Mouse (Mus musculus) neural tube, embryonic 13.5 days (tissue): Measurements from ENCODE around the gene Txlna. TPM values are rescaled to one million over a fixed set of nuclear protein-coding genes. Genes with fewer than 3 reads are reported as not detected.

Experiments used
- ATAC-seq: fragments of 200-750 bp; cut with Nextera tagmentation; 2 replicates; pipeline ENCODE4 v1.8.0; 2017; ENCODE audit warnings: low read depth, mild to moderate bottlenecking, moderate TSS enrichment, moderate library complexity
- H3K27ac ChIP-seq: fragments of 300-500 bp; sonication (generic); replicated peaks from 2 replicates; pipeline ENCODE4 v1.5.1; 2015; ENCODE audit warnings: moderate library complexity, mild to moderate bottlenecking, inconsistent platforms
- H3K27me3 ChIP-seq: fragments of 300-500 bp; sonication (generic); 2 replicates; pipeline ENCODE4 v1.6.1; 2015; ENCODE audit warnings: mild to moderate bottlenecking, inconsistent platforms
- H3K36me3 ChIP-seq: fragments of 300-500 bp; sonication (generic); 2 replicates; pipeline ENCODE4 v1.6.1; 2015; ENCODE audit warnings: mild to moderate bottlenecking, inconsistent platforms
- H3K4me1 ChIP-seq: fragments of 300-500 bp; sonication (generic); replicated peaks from 2 replicates; pipeline ENCODE4 v1.6.1; 2015; ENCODE audit warnings: inconsistent platforms
- H3K4me2 ChIP-seq: fragments of 300-500 bp; sonication (generic); 2 replicates; pipeline ENCODE4 v1.6.1; 2015; ENCODE audit warnings: inconsistent platforms, mild to moderate bottlenecking, moderate library complexity
- H3K4me3 ChIP-seq: fragments of 300-500 bp; sonication (generic); 2 replicates; pipeline ENCODE4 v1.5.1; 2015; ENCODE audit warnings: mild to moderate bottlenecking, inconsistent platforms
- H3K9ac ChIP-seq: fragments of 300-500 bp; sonication (generic); 2 replicates; pipeline ENCODE4 v1.6.1; 2015; ENCODE audit warnings: moderate library complexity, mild to moderate bottlenecking, inconsistent platforms
- H3K9me3 ChIP-seq: fragments of 300-500 bp; sonication (generic); 2 replicates; pipeline ENCODE4 v1.6.1; 2016; ENCODE audit warnings: inconsistent platforms
- WGBS: fragments of 180-500 bp; shearing (Covaris S2); methylation state at CpG from one replicate; pipeline ENCODE4 v1.1.7; 2015; 5-methylcytosine and 5-hydroxymethylcytosine counted together
- polyA plus RNA-seq: library from polyadenylated mRNA; unstranded; fragments of >200 nt; fragmentation: Nextera tagmentation; extraction: Ambion mirVana; gene quantifications from 2 replicates; pipeline ENCODE4 v1.2.1, GENCODE M21; 2015

The Txlna gene
- polyA plus RNA-seq, 1 experiment from 2014 or later = 47.6 TPM

- ATAC-seq = no peak
- Histone ChIP-seq H3K9ac (0 out of 2 replicates have a peak within 1 kb of the TSS, but pooled peaks have one; percentile 6), H3K4me3 (no peak within 1 kb of the TSS), H3K36me3 (peaks cover 32% of the 10 kb centered on the region), H3K4me2 (no peak within 1 kb of the TSS), H3K4me1 (peaks cover 14% of the 10 kb centered on the region), H3K27me3 (no peaks in the 10 kb centered on the region), H3K9me3 (no peaks in the 10 kb centered on the region), H3K27ac (no peak within 1 kb of the TSS)
- WGBS = 81% methylated on average over 6 of the region's 6 CpGs
Observed at GRCm38 (mm10) chr4:129614093-129614492, 26.8 kb downstream of the Txlna start, which contains the start of gene Dcdc2b. Gene Dcdc2b (minus strand): TSS chr4:129614257.

DNA sequence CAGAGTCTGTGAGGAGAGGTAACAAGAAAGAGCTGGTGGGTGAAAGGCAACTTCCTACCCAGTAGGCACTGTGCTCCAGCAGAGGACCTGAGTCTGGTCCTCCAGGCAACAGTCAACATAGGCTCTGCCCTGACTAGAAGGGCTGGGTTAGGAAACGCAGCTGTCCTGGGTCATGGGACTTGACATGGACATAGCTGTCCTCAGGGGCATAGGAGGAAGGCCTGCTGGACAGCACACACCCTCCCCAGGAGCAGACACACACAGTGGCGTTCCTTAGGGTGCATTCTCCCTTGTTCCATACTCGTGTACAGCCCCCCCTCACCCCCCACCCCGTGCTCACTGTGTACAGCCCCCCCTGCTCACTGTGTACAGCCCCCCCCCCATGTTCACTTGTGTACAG lies 30.4 kb downstream of the Txlna start:
- no peak for ATAC-seq
- Histone ChIP-seq H3K9ac (no peak overlapping the region), H3K4me3 (no peak overlapping the region), H3K4me1 (no peaks in the 10 kb centered on the region; the same call in 1 of the 2 replicates), H3K9me3 (no peaks in the 10 kb centered on the region), H3K4me2 (no peak overlapping the region), H3K27me3 (no peaks in the 10 kb centered on the region), H3K36me3 (peaks cover 39% of the 10 kb centered on the region), H3K27ac (no peak overlapping the region)
- 63% methylated on average over 4 of the region's 4 CpGs for WGBS

GRCm38 (mm10) chr4:129610026-129610425 lies 30.8 kb downstream of the Txlna start:
- WGBS = 84% methylated on average over 4 of the region's 4 CpGs
- Histone ChIP-seq H3K27ac (no peak overlapping the region), H3K9ac (no peak overlapping the region), H3K9me3 (no peaks in the 10 kb centered on the region), H3K4me1 (no peaks in the 10 kb centered on the region; the same call in 1 of the 2 replicates), H3K36me3 (peaks cover 42% of the 10 kb centered on the region), H3K4me3 (no peak overlapping the region), H3K27me3 (no peaks in the 10 kb centered on the region), H3K4me2 (no peak overlapping the region)
- ATAC-seq = no peak

DNA sequence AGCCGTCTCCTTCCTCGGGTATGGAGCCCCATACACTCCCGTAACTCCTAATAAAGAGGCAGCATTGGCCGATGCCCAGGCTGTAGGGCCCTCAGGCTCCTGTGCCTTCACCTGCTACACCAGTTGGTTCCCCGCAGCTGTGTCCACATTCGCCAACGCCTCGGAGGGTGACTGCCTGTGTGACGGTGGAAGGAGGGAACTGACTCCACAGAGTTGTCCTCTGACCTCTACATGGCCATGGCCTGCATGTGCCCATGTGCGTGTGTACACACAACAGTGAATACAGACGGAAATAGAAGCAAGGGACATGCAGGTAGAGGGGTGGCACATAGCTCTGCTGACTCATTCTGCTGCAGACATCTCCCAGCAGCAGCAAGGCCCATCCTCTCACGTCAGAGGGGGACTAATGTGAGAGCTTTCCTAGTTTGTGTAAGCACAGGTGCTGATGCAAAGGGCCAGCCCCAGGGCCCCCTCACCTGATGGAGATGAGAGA lies 31.7 kb downstream of the Txlna start:
- WGBS = 78% methylated on average over 12 of the region's 12 CpGs
- H3K9ac ChIP-seq = 0 out of 2 replicates have a peak overlapping the region, but pooled peaks have one; percentile 0
- no peak for ATAC-seq
- no peaks in the 10 kb centered on the region for H3K27me3 ChIP-seq
- H3K4me1 ChIP-seq = no peaks in the 10 kb centered on the region; the same call in 1 of the 2 replicates
- H3K36me3 ChIP-seq = peaks cover 47% of the 10 kb centered on the region
- H3K4me2 ChIP-seq = no peak overlapping the region
- H3K4me3 ChIP-seq = no peak overlapping the region
- no peak overlapping the region for H3K27ac ChIP-seq
- H3K9me3 ChIP-seq = no peaks in the 10 kb centered on the region

GRCm38 (mm10) chr4:129608426-129609025 lies 32.3 kb downstream of the Txlna start:
- Histone ChIP-seq H3K27me3 (no peaks in the 10 kb centered on the region), H3K9me3 (no peaks in the 10 kb centered on the region), H3K36me3 (peaks cover 54% of the 10 kb centered on the region), H3K4me2 (no peak overlapping the region), H3K4me3 (no peak overlapping the region), H3K4me1 (no peaks in the 10 kb centered on the region; the same call in 1 of the 2 replicates), H3K27ac (peak overlapping the region; percentile 49; the same call in 1 of the 2 replicates), H3K9ac (peak overlapping the region; percentile 54; the same call in 1 of the 2 replicates)
- 33% methylated on average over 7 of the region's 7 CpGs for WGBS
- ATAC-seq = peak; percentile 72

DNA sequence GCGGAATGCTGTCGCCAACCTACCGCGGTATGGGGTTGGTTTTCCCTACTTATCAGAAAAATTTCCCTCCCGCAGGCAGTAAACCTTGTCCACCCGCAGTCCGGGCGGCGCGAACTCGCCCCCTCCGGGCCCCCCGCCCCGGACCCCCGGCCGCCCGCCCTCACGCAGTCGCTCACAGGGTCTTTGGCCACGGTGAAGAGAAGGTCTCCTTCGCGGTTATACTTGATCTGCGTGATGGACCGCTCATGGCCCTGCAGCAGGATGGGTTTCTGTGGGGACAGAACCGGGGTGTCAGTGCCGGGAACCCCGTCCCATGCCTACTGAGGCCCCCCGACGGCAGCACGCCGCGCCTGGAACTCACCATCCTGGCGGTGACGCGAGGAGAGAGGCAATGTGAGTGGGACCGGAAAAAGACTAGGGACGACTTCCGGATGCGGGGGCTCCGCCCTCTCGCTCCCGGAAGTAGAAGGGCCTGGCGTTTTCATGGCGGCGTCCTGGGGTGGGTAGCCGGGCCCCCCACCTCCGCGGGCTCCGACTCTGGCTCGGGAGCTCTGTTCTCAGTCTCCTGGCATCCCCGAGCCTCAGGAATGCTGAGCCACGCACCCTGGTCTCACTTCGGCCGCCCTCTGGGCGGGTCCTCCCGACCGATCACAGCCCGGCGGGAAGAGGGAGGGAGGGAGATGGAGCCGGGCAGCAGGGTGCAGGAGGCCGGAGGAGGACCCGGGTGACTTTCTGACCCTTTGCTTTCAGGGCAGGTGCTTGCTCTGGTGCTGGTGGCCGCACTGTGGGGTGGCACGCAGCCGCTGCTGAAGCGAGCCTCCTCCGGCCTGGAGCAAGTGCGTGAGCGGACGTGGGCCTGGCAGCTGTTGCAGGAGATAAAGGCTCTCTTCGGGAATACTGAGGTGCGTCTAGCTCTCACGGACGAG lies 40.4 kb downstream of the Txlna start, which contains the start of the genes Eif3i and Tmem234:
Eif3i (minus strand) TSS at position 416 of the 926 bp plus-strand sequence.
Tmem234 (plus strand) TSS at position 436 of the 926 bp plus-strand sequence.
- peak within 1 kb of the TSS; percentile 79 for H3K27ac ChIP-seq
- H3K9ac ChIP-seq = peak within 1 kb of the TSS; percentile 95
- peak; percentile 91 for ATAC-seq
- under 1% methylated on average over 70 of the region's 74 CpGs for WGBS
- peaks cover 33% of the 10 kb centered on the region for H3K4me1 ChIP-seq
- peak within 1 kb of the TSS; percentile 98 for H3K4me3 ChIP-seq
- H3K27me3 ChIP-seq = no peaks in the 10 kb centered on the region
- H3K36me3 ChIP-seq = peaks cover 61% of the 10 kb centered on the region
- no peaks in the 10 kb centered on the region for H3K9me3 ChIP-seq
- H3K4me2 ChIP-seq = peak within 1 kb of the TSS; percentile 94

DNA sequence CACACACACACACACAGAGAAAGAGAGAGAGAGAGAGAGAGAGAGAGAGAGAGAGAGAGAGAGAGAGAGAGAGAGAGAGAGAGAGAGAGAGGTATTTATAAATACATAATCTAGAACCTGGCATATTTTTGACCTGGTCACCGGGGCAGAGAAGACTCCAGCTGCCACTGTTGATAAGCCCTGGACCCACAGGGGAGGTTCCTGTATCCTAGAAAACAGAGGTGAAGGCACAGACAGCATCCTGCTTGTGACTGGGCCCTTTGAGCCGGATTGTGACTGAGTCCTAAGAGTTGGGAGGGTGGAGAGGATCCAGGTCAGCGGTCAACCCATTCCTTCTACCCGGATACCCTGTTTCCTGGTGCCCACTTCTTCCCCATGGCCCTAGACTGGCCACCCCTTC lies 52.0 kb downstream of the Txlna start:
- no peak overlapping the region for H3K9ac ChIP-seq
- H3K4me1 ChIP-seq = peaks cover 10% of the 10 kb centered on the region
- H3K27ac ChIP-seq = no peak overlapping the region
- ATAC-seq = no peak
- no peaks in the 10 kb centered on the region for H3K9me3 ChIP-seq
- WGBS = 75% methylated on average over 4 of the region's 4 CpGs
- H3K27me3 ChIP-seq = no peaks in the 10 kb centered on the region
- H3K36me3 ChIP-seq = peaks cover 40% of the 10 kb centered on the region
- H3K4me2 ChIP-seq = no peak overlapping the region
- H3K4me3 ChIP-seq = no peak overlapping the region

DNA sequence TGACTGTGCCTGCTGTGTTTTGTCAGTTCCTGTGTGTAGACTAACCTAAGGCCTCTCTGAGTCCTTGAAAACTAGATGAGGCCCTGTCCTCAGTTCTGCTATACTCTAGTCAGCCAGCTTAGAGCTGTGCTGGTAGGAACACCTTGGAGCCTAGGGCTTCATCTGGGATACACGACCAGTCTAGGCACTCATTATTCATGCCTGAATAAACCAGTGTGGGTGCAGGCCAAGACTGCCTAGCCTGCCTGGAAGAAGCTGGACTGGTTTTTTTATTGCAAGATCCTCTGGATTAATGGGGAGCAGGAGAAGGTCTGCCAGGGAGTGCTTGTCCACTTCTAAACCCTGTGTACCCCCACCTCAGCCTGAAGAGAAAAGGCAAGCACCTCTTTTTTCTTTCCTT lies 53.9 kb downstream of the Txlna start:
- H3K36me3 ChIP-seq = peaks cover 22% of the 10 kb centered on the region
- ATAC-seq = no peak
- no peaks in the 10 kb centered on the region for H3K9me3 ChIP-seq
- H3K27me3 ChIP-seq = no peaks in the 10 kb centered on the region
- WGBS = 27% methylated on average over 1 of the region's 1 CpGs
- H3K4me2 ChIP-seq = no peak overlapping the region
- no peak overlapping the region for H3K27ac ChIP-seq
- peaks cover 10% of the 10 kb centered on the region for H3K4me1 ChIP-seq
- no peak overlapping the region for H3K9ac ChIP-seq
- no peak overlapping the region for H3K4me3 ChIP-seq

GRCm38 (mm10) chr4:129585773-129586172 lies 55.1 kb downstream of the Txlna start:
- no peaks in the 10 kb centered on the region for H3K27me3 ChIP-seq
- H3K27ac ChIP-seq = no peak overlapping the region
- H3K36me3 ChIP-seq = peaks cover 10% of the 10 kb centered on the region
- H3K4me3 ChIP-seq = no peak overlapping the region
- H3K4me1 ChIP-seq = peaks cover 10% of the 10 kb centered on the region
- H3K9ac ChIP-seq = no peak overlapping the region
- H3K9me3 ChIP-seq = no peaks in the 10 kb centered on the region
- peak overlapping the region; percentile 59; the same call in 1 of the 2 replicates for H3K4me2 ChIP-seq
- no peak for ATAC-seq
- 78% methylated on average over 9 of the region's 9 CpGs for WGBS

- ATAC-seq = peak; percentile 47; the same call in 1 of the 2 replicates
- 2% methylated on average over 36 of the region's 36 CpGs for WGBS
Observed at GRCm38 (mm10) chr4:129584884-129585608, 55.8 kb downstream of the Txlna start.

GRCm38 (mm10) chr4:129584370-129584769 lies 56.5 kb downstream of the Txlna start:
- no peak overlapping the region for H3K27ac ChIP-seq
- H3K4me3 ChIP-seq = peak overlapping the region; percentile 38; the same call in 1 of the 2 replicates
- WGBS = 74% methylated on average over 1 of the region's 1 CpGs
- no peaks in the 10 kb centered on the region for H3K27me3 ChIP-seq
- peaks cover 10% of the 10 kb centered on the region for H3K4me1 ChIP-seq
- H3K9me3 ChIP-seq = no peaks in the 10 kb centered on the region
- peak overlapping the region; percentile 59 for H3K4me2 ChIP-seq
- ATAC-seq = no peak
- peak overlapping the region; percentile 66; the same call in 1 of the 2 replicates for H3K9ac ChIP-seq
- no peaks in the 10 kb centered on the region for H3K36me3 ChIP-seq

More at GRCm38 (mm10) chr4:129584884-129585608, 55.8 kb downstream of the Txlna start:
- Histone ChIP-seq H3K27ac (no peak overlapping the region), H3K9me3 (no peaks in the 10 kb centered on the region), H3K36me3 (peaks cover 3% of the 10 kb centered on the region; the same call in 1 of the 2 replicates), H3K4me2 (peak overlapping the region; percentile 59), H3K4me3 (peak overlapping the region; percentile 38), H3K9ac (peak overlapping the region; percentile 66), H3K27me3 (no peaks in the 10 kb centered on the region), H3K4me1 (peaks cover 10% of the 10 kb centered on the region)
